Mouse (Mus musculus) large intestine, adult 2 months (tissue): ENCODE results near the gene Cpxm2. TPM values are rescaled to one million over a fixed set of nuclear protein-coding genes. Genes with fewer than 3 reads are reported as not detected.

Source experiments
- DNase-seq: peaks from one replicate; pipeline ENCODE4 v3.0.0-alpha.2; 2012; ENCODE audit warnings: low read depth, low spot score
- WGBS: fragments of 180-500 bp; shearing (Covaris S2); methylation state at CpG from one replicate; pipeline ENCODE4 v1.1.7; 2018; 5-methylcytosine and 5-hydroxymethylcytosine counted together
- polyA plus RNA-seq: library from polyadenylated mRNA; depleted of rRNA; stranded (reverse); fragments of >200 nt; gene quantifications from 2 replicates; pipeline ENCODE4 v1.2.3, GENCODE M21; 2012

Gene Cpxm2
- polyA plus RNA-seq, 1 experiment, result 4.3 TPM

DNA sequence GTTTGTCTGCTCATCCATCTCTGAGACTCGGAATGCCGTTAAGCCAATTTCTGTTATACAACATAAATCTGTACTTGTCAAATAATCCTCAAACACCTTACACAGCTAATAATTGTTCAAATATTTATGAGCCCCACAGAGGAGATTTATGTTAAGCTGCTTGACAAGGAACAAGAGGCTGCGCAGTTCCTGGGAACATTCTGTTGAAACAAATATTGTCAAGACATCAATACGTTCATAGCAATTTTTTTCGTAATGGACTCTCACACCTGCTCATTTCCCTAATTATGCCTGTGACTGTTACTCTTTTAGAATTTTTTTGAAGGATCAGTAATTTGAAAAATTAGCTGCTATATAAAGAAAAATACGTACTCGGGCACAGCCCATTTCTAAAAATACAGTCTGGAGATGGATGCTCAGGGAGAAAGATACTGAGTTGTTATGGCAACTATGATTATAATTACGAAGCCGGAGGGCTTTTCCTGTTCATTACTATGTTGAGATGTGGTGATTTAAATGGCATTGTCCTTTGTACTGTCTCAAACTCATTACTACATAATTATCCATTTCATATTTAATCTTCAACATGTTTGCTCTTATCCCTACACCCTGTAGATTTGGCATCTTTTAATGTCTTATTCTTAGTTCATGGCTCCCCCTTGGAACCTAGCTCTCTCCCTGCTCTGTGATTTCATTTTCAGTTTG, 3.9 kb upstream of the Cpxm2 start:
- 71% methylated on average over 9 of the region's 9 CpGs for WGBS
- no peak for DNase-seq

DNA sequence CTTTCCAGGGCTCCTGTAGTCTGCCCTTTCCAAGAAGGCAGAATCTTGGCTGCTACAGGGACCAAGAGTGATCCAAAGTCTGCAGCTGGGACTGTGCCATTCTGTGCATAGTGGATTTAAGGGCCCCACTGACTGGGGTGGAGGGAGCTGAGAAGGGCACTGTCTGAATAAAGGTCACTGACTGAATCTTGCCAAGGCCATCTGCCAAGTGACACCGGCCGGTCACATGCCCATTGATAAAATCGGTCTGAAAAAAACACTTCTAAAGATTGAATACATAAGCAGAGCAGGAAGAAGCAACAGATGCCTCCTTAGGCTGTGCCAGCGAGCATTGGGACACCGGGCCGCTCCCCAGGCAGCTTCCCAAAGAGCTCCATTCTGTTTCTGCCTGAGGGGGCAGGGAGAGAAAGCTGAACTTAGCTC, 803 bp downstream of the Cpxm2 start:
- 30% methylated on average over 6 of the region's 6 CpGs for WGBS
- DNase-seq, result no peak

DNA sequence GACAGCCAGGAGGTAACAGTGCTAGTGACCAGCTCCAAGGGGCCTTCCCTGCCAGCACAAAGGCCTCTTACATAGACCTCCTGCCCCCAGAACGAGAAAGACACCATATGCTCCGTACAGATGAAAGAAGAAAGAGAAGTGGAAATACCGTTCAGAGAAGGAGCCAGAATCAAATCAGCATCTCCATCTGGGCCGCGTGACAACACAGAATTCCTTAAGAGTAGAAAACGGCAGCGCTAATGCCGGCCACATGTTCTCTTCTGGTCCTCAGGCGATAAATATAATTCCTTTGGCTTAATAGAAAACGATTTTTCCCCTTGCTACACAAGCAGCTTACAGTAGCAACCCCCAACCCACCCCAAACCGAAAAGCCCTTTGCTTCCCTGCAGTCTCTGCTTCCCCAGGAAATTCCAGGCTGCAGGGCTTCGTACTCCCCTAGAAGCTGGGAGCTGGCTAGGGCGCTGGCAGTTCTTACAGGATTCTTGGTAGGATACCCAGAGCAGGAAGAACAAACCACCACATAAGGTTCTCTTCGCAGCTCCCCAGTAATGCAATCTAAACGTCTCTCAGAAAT, 9.2 kb downstream of the Cpxm2 start:
- no peak for DNase-seq
- 78% methylated on average over 15 of the region's 15 CpGs for WGBS

DNA sequence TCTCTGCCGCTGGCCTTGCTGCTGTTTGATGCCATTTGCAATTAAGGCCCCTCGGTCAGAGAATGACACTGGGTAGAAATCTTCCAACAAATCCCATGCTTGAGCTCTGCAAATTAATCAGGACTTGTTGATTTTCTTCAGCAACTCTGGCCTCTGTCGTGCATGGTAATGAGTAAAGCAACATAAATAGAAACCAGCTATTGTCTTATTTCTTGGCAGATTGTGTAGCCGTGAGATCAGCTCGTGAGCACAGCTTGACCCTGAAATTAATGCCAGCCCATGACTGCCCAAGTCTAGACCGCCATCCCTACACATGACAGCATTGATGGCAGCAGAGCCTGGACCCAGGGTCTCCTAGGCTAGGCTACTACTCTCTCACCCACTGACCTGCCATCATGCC, 25.9 kb downstream of the Cpxm2 start:
- WGBS, result 83% methylated on average over 6 of the region's 6 CpGs
- DNase-seq, result no peak

DNA sequence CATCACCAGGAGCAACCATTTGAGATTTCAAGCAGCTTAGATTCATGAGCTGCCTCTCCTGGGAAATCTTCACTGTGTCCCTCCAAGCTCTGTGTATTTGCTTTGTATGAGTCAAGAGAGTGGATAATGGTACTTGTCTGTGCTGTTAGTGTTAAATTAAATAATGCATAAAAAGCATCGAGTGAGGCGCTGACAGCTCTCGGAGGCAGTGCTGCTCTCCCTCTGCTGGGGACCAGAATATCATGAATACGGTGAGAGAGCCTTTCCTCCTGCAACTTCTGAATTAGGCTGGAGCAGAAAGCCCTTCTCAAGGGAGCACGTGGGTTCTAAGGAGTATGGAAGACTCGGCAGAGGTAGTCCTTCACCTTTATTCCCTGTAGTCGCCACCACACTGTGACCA, 29.6 kb downstream of the Cpxm2 start:
- DNase-seq, result no peak
- 68% methylated on average over 7 of the region's 7 CpGs for WGBS

DNA sequence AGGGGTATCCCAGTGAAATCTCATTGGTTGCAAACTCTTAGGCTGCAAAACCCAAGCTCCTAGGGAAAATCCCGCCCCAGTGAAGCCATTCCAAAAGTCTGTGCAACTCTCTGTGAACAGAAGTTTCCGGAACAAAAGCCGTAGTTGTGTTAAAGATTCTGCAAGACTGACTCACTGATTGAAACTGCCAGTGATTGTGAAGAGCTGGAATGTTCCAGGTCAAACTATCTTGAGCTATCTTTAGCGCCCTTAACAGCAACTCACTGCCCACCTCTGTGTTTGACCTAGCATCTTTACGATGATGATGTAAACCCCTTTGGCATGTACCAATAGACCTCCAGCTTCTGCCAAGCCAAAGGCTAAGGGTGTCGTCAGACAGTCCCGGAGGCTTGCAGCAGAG, 31.3 kb downstream of the Cpxm2 start:
- no peak for DNase-seq

DNA sequence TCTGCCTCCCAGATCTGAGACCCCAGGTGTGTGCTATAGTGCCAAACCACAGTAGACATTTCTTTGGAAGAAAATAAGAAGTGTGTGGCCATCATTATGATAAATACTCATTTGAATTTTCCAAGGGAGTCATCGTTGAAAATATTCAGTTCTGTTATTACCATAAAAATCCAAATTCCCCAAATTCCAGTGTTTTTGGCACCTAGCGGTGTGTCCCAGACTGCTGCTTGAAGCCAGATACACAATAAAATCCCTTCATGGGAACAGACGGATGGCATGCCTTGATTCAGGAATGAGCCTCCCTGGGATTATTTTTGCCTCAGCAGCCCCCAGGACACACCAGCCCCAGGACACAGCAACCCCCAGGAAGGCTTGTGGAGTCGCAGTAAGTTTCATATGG, 34.7 kb downstream of the Cpxm2 start:
- no peak for DNase-seq
- WGBS, result 80% methylated on average over 4 of the region's 4 CpGs

More for the DNA sequence above, 31.3 kb downstream of the Cpxm2 start:
- 25% methylated on average over 7 of the region's 7 CpGs for WGBS

DNA sequence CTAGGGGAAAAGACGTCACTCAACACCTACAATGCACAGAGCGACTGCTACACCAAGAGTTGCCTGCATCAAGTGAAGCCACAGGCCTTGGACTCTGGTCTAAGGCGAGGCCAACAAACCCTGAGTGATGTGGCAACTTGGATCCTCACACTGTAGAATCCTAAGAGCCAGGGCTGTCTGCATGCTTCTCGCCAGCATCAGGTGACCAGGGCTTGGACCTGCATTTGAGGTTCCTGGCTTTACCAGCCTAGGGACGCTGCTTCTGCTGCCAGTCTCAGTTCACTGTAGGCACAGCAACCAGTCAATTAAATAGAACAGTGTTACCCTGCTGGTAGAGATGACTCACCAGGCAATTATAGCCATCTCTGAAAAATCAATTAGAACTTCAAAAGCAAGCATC, 42.8 kb downstream of the Cpxm2 start:
- WGBS, result 57% methylated on average over 5 of the region's 5 CpGs
- DNase-seq, result no peak

DNA sequence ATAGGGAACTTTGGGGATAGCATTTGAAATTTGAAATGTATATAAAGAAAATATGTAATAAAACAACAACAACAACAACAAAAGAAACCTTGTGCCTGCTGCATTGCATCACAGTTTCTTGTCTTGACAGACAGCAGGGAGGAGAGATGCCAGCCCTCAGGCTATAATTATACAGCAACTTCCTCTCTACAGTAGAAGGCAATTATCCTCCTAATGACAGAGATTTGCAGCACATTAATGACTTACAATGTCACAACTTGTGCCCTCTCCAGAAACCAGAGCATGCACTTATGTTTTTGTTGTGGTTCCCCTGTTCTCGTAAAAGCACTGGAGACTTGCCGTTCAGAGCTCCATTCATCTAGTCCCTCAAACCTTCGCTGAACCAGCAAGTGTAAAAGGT, 44.2 kb downstream of the Cpxm2 start:
- 64% methylated on average over 3 of the region's 3 CpGs for WGBS
- no peak for DNase-seq

DNA sequence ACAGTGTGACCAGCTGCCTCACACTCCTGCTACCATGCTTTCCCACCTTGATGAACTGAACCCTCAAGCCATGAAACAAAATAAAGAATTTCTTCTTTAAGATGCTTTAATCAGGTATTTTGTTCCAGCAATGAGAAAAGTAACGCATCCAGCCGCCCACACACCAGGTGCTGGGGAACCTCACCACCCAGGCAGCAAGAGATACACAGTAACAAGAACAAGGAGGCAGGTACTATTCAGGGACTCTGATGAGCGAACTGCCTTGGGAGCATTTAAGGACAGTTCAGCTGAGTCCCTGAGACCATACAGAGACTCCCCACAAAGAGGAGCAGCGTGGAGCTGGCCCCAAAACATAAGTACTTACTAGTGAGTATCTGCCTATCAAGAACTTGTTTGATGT, 47.6 kb downstream of the Cpxm2 start:
- WGBS, result 80% methylated on average over 4 of the region's 4 CpGs
- DNase-seq, result no peak

DNA sequence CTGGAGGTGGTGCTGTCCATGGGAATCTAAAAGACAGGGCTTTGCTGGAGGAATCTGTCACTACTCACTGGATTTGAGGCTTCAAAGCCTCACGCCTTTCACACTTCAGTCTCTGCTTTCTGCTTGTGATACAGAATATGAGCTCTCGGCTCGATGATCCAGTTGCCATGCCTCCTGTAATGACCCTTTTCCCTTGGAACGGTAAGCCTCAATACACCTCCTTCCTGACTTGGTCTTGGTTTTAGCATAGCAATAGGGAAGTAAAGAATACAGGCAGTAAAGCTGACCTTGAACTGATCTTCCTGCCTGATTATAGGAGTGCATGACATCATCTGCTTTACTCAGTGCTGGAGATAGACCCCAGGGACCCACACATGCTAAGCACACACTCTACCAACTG, 49.2 kb downstream of the Cpxm2 start:
- DNase-seq, result no peak
- WGBS, result 55% methylated on average over 4 of the region's 4 CpGs

DNA sequence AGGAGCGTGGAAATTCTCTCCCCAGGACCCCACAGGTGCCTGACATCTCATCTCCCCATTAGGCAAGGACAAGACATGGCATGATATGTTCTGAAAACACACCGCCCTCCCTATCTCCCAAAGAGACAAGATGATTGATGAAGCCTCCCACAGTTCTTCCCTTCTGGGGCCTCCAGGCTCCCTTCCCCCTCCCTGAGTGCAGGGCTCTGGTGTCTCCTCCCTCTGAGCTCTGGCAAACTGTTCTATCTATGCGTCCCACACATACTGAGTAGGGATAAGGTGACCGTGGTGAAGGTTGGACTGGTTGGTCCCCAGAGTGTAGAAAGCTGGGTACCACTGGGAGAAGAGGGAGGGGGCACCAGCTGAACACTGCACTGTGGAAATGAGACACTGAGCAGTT, 56.1 kb downstream of the Cpxm2 start:
- no peak for DNase-seq
- 64% methylated on average over 4 of the region's 4 CpGs for whole genome bisulfite sequencing

DNA sequence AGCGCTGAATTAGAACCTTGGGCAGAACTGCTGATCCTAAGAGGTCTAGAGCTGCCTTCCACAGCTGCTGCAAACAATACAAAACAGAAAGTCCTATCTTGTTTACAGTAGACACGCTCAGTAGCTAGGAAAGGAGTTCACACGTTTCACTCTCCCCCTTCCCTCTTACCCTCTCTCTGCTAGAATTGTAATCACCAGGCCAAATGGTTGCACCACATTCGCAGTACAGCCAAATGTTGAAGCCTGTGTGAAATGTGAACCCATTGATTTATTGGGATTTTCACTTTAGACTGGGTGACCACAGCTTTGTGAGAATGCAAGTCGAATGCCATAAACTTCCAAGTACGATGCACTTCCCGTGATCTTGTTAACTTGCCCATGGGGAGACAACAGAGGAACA, 59.9 kb downstream of the Cpxm2 start:
- 67% methylated on average over 7 of the region's 7 CpGs for WGBS
- DNase-seq, result no peak

DNA sequence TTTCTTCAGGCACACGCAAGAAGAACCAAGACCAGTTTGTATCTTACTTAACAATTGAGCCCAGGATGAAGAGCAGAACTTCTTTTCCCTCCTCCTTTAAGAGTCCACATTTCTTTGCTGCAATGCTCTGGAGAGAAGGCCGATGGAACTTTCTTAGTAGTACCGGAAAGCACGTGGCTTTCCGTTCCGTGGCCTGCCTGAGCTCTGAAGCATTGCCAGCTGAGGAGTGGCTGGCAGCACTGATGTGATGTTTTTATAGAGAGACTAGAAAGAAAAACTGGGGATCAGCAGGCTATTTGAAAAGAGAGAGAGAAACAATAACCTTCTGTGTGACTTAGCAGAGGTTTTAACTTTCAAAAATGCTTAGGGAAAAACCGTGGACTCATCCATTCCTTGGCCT, 63.0 kb downstream of the Cpxm2 start:
- DNase-seq, result no peak
- 63% methylated on average over 7 of the region's 7 CpGs for WGBS

DNA sequence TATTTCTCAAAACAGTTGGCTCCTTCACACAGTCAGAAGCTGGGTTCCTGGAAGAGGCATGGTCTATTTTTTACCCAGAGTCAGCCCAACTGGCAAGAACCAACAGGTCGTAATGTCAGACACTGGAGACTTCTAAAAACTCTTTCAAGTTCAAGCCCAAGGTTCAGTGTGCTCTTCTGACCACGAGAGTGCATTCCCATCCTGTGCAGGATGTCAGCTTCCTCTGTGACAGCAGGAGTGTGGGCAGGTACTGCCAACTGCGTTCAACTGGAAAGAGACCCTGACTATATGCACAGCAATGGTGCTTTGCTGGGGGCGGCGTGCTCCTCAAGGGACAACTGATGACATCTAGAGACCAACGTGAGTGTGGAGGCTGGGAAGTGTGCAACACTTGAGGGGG, 65.9 kb downstream of the Cpxm2 start:
- DNase-seq, result no peak
- WGBS, result 59% methylated on average over 6 of the region's 6 CpGs

DNA sequence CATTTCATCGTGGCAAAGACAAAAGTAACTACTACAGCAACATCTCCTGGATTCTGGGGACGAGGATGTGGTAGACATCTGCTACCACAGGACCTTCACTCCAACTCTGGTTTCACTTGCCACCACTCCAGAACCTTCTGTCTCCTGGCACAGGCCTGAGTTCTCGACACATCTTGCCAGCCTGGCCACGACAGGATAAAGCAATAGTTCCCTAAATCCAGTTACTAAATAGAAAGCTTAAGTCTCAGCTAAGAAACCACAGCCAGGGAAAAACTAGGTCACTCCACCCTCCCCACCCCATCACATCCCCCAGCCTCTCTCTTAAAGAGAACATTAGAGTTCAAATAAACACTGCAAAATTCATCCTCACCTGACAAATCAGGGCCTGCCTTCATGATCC, 66.4 kb downstream of the Cpxm2 start:
- 58% methylated on average over 4 of the region's 4 CpGs for WGBS
- DNase-seq, result no peak

DNA sequence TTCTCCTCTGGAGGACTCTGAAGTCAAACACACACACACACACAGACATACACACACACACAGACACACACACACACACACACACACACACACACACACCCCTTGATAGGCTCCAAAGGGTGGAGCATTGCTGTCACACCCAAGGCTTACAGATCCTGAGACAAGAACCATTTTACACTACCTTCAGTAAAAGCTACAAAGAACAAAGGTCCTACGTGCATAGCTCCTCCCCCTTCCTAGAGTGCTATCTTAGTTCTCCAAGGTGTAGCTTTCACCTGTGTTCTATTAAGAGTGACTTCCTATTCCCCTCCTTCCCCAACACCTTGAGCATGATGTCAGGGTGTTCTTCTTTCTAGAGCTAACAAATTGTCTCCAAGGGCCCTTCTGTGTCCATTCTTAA, 78.7 kb downstream of the Cpxm2 start:
- WGBS, result 38% methylated on average over 1 of the region's 1 CpGs
- DNase-seq, result no peak

DNA sequence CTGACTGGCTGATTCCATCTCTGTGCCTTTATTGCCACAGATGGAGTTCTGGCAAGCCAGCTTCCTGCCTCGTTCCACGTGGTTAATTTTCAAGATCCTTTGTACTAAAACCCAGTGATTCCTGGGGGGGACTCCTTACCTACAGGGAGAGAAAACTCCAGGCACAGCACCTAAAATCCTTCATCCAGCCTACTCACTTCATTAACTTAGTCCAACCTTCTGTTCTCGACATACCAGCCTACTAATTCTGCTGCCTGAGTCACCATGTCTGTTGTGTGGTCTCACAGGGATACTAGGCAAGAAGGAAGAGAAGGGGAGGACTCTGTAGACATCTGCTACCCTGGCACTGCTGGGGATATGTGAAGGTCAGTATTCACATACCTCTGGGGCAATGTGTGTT, 80.0 kb downstream of the Cpxm2 start:
- WGBS, result 59% methylated on average over 3 of the region's 3 CpGs
- no peak for DNase-seq

DNA sequence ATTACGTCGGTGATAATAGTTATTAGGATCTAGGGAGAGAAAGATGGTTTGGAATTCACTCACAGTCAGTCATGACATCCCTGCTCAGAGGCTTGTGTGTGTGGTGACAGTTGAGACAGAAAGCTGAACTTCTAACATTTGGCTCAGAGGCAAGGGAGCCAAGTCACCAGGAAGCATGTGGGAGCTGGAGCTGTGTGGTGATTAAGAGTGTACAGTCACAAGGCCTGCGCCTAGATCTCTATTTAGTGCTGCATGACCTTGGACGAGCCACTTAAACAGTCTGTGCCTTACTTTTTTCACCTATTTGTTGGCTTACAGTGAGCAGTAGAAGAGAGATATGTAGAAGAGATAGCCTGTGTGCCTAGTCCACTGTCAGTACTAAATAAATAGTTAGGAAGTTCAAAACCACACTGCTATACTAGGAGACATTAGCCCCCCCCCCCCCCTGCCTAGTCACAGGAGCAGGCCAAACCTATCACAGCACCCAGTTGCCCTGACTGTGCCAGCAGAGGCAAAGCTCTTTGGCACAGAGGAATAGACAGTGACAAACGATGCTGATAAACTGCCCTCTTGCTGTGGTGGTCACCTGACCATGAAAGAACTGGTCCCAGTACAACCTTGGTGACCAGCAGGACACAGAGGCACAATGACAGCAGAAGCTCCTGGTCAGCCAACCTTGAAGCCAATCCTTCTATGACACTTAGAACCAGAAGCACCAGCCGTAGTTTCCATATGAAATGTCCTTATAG, 83.5 kb downstream of the Cpxm2 start:
- WGBS, result 76% methylated on average over 6 of the region's 6 CpGs
- no peak for DNase-seq

DNA sequence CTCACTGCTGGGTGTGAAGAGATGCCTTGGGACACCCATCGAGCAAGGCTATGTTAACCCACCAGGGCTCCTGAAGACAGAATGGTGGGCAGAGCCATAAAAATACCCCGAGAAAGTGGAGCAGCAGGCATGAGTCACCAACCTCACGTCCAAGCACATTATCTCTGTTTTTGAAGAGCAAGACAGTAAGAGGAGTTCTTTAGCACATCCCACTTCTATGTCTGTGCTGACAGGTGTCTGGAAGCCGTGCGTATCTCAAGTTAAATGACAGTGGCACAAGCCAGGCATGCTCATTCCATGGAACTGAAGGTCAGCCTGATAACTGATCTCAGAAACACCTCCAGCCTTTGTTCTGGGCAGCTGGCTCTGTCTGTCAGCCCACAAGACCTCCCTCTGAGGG, 86.6 kb downstream of the Cpxm2 start:
- 77% methylated on average over 5 of the region's 5 CpGs for WGBS
- no peak for DNase-seq

DNA sequence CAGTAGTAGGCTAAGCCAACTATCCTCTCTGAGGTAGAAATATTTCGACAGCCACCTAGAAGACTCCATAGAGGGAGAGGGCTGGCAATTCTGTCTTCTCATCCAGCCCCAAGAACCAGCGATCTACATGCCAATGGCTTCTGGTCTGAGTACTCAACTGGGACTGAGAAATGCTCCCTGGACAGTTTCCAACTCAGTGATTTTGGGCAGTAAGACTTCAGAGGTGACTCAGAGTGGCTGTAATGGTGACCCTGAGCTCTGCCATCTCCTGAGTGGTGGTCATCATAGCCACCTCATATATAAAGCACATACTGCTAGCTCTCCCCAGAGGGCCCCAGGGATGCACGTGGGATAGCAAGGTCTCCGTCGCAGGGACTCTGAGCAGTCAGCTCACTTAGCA, 87.0 kb downstream of the Cpxm2 start:
- no peak for DNase-seq
- WGBS, result 76% methylated on average over 5 of the region's 5 CpGs
